Mouse (Mus musculus): ENCODE data around the gene Art3.

GRCm38 (mm10) chr5:92358767-92359455 is 27.3 kb downstream of the Art3 start:
- TF ChIP-seq CTCF (IDR thresholded peaks at IDR 0.05; ENCODE audit: low read depth) (no peak), EP300 (IDR thresholded peaks at IDR 0.05; ENCODE audit: low read depth) (no peak)

All from liver, embryonic 14.5 days (tissue).